Mouse (Mus musculus): ENCODE results near the gene 9130008F23Rik. TPM values are rescaled to one million over a fixed set of nuclear protein-coding genes. Genes with fewer than 3 reads are reported as not detected.

Gene 9130008F23Rik
- polyA plus RNA-seq, 1 experiment from 2014 or later, result 2.5 TPM

DNA sequence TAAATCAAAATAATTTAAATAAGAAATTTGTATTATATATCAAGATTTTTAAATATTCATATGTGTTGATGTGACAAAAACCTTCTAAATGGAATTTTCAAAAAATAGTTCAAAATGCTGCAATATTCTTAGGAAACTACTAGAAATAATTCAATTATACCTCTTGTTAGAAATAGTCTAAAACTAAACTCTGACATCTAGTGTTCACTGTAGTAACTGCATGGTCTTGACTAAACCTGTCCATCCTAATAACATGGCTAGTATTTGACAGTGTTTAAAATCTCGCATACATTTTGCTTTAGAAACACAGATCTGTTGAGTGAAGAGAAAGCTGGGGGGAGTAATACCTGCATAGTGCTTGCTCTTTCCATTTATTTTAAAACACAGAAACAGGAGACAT, 16.5 kb upstream of the 9130008F23Rik start:
- Histone ChIP-seq H3K4me1 (ENCODE audit: control insufficient read depth in 2 of 2, insufficient read depth in 2 of 2, low read length in 2 of 2) (no peaks in the 10 kb centered on the region), H3K27me3 (ENCODE audit: control insufficient read depth, insufficient read depth, low read length) (no peaks in the 10 kb centered on the region), H3K36me3 (ENCODE audit: control insufficient read depth, insufficient read depth, low read length) (no peaks in the 10 kb centered on the region), H3K27ac (replicated peaks in 1 of 2; ENCODE audit: control insufficient read depth in 1 of 2, insufficient read depth in 1 of 2, low read depth in 2 of 2, low read length in 2 of 2) (no peak overlapping the region), H3K9ac (ENCODE audit: low read length) (no peak overlapping the region), H3K9me3 (ENCODE audit: control insufficient read depth, low read length) (no peaks in the 10 kb centered on the region), H3K4me2 (ENCODE audit: low read length) (no peak overlapping the region), H3K4me3 (ENCODE audit: control insufficient read depth in 1 of 2, insufficient read depth in 1 of 2, low read depth in 1 of 2, low read length in 2 of 2) (no peak overlapping the region)
- ATAC-seq (ENCODE audit: insufficient number of reproducible peaks, insufficient read depth, low FRiP score, low read depth), result no peak
- WGBS, result 62% methylated on average over 1 of the region's 1 CpGs

DNA sequence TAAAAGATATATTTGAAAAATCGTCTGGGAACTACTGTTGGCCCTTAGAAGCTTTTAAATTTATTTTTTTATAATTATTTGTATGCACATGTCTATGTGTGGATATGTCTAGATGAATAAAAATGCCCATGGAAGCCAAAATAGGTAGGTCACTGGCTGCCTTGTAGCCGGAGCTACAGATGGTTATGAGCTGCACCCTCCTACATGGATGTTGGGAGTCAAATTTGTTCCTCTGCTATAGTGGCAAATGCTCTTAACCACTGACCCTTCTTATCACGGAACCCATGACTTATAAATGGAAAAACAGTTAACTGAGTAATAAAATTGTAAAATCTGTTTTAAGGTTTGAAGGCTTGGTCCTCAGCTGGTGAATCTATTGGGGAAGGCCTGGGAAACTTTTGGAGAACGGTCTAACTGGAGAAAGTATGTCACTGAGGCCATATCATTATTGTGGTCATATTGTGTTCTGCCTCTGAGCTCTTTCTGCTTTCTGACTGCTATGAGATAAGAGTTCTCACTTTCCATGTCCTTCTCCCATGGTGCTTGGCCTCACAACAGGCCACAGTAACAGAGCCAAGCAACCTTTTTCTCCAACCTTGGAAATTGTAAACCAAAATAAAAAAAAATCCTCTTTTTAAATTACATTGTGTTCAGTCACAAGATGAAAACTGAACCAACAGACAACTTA, 7.6 kb upstream of the 9130008F23Rik start:
- Histone ChIP-seq H3K9me3 (ENCODE audit: control insufficient read depth, low read length) (no peaks in the 10 kb centered on the region), H3K4me2 (ENCODE audit: low read length) (no peak overlapping the region), H3K27me3 (ENCODE audit: control insufficient read depth, insufficient read depth, low read length) (no peaks in the 10 kb centered on the region), H3K9ac (ENCODE audit: low read length) (no peak overlapping the region), H3K36me3 (ENCODE audit: control insufficient read depth, insufficient read depth, low read length) (no peaks in the 10 kb centered on the region), H3K4me1 (ENCODE audit: control insufficient read depth in 2 of 2, insufficient read depth in 2 of 2, low read length in 2 of 2) (no peaks in the 10 kb centered on the region), H3K4me3 (ENCODE audit: control insufficient read depth in 1 of 2, insufficient read depth in 1 of 2, low read depth in 1 of 2, low read length in 2 of 2) (no peak overlapping the region), H3K27ac (replicated peaks in 1 of 2; ENCODE audit: control insufficient read depth in 1 of 2, insufficient read depth in 1 of 2, low read depth in 2 of 2, low read length in 2 of 2) (no peak overlapping the region)
- no peak for ATAC-seq (ENCODE audit: insufficient number of reproducible peaks, insufficient read depth, low FRiP score, low read depth)
- 70% methylated on average over 4 of the region's 4 CpGs for WGBS

DNA sequence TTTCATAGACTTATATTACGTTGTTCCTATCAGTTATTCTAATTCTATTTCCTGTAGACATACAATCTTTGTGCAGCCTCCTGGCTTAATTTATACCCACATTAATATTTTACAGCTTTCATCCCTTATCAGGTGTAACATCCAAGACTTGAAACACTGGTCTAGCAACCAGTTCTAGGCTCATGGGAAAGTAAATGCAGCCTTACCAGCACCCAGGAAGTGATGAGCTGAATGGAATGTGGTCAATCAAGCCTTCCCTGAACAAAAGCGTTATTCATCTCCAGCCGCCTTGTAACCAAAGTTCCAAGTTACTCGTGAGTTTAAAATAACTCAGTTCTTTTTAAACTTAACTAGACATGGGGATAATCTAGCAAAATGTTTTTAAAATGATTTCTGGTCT, 4.8 kb upstream of the 9130008F23Rik start:
- no peak for ATAC-seq (ENCODE audit: insufficient number of reproducible peaks, insufficient read depth, low FRiP score, low read depth)
- Histone ChIP-seq H3K27ac (replicated peaks in 1 of 2; ENCODE audit: control insufficient read depth in 1 of 2, insufficient read depth in 1 of 2, low read depth in 2 of 2, low read length in 2 of 2) (no peak overlapping the region), H3K9ac (ENCODE audit: low read length) (no peak overlapping the region), H3K4me3 (ENCODE audit: control insufficient read depth in 1 of 2, insufficient read depth in 1 of 2, low read depth in 1 of 2, low read length in 2 of 2) (no peak overlapping the region), H3K27me3 (ENCODE audit: control insufficient read depth, insufficient read depth, low read length) (no peaks in the 10 kb centered on the region), H3K4me2 (ENCODE audit: low read length) (no peak overlapping the region), H3K9me3 (ENCODE audit: control insufficient read depth, low read length) (no peaks in the 10 kb centered on the region), H3K36me3 (ENCODE audit: control insufficient read depth, insufficient read depth, low read length) (no peaks in the 10 kb centered on the region), H3K4me1 (ENCODE audit: control insufficient read depth in 2 of 2, insufficient read depth in 2 of 2, low read length in 2 of 2) (no peaks in the 10 kb centered on the region)
- 81% methylated on average over 4 of the region's 4 CpGs for WGBS

DNA sequence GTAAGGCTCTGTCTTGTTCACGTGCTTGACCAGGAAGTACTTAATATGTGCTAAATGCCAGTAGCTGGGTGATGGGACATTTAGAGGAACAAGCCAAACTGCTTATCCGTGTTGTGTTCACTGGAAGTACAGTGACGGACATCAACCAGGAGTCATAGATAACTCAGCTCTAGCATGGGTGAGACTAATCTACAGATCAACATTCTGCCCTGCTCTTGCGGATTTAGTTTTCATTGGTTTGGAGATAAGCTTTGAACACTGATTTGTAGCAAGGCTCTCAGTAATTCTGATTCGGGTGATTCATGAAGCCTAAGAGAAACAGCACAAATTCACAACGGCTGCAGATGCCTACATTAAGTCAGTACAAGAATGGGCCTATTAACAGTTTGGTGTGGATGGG, 1.8 kb upstream of the 9130008F23Rik start:
- 73% methylated on average over 6 of the region's 6 CpGs for WGBS
- H3K27me3 ChIP-seq (ENCODE audit: control insufficient read depth, insufficient read depth, low read length), result no peaks in the 10 kb centered on the region
- no peak overlapping the region for H3K4me3 ChIP-seq (ENCODE audit: control insufficient read depth in 1 of 2, insufficient read depth in 1 of 2, low read depth in 1 of 2, low read length in 2 of 2)
- no peaks in the 10 kb centered on the region for H3K9me3 ChIP-seq (ENCODE audit: control insufficient read depth, low read length)
- no peak for ATAC-seq (ENCODE audit: insufficient number of reproducible peaks, insufficient read depth, low FRiP score, low read depth)
- H3K4me2 ChIP-seq (ENCODE audit: low read length), result no peak overlapping the region
- no peaks in the 10 kb centered on the region for H3K36me3 ChIP-seq (ENCODE audit: control insufficient read depth, insufficient read depth, low read length)
- H3K4me1 ChIP-seq (ENCODE audit: control insufficient read depth in 2 of 2, insufficient read depth in 2 of 2, low read length in 2 of 2), result peaks cover 0 to 11% of the 10 kb centered on the region in 2 experiments; a peak in 2 of 4 replicates
- H3K27ac ChIP-seq (replicated peaks in 1 of 2; ENCODE audit: control insufficient read depth in 1 of 2, insufficient read depth in 1 of 2, low read depth in 2 of 2, low read length in 2 of 2), result no peak overlapping the region
- no peak overlapping the region for H3K9ac ChIP-seq (ENCODE audit: low read length)

DNA sequence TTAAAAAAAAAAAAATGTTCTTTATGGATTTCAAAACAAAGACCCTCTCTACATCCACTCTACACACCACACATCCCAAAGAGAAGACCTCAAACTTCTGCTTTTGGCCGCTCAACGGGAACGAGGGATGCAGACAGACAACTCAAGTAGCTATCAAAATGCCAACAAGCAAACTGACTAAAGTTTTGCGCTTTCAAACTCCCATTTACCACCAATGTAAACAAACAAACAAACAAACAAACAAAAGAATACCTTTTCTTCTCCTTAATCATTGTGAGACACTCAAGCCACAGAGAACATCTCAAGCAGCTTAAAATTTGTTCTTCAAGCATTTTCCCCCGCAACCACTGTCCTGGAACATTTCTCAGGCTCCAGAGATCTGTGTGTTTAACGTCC, 833 bp downstream of the 9130008F23Rik start:
- ATAC-seq (ENCODE audit: insufficient number of reproducible peaks, insufficient read depth, low FRiP score, low read depth), result no peak
- peak overlapping the region; percentile 81 to 84; a peak in 3 of 4 replicates for H3K27ac ChIP-seq (replicated peaks in 1 of 2; ENCODE audit: control insufficient read depth in 1 of 2, insufficient read depth in 1 of 2, low read depth in 2 of 2, low read length in 2 of 2)
- H3K4me2 ChIP-seq (ENCODE audit: low read length), result peak overlapping the region; percentile 77
- no peaks in the 10 kb centered on the region for H3K36me3 ChIP-seq (ENCODE audit: control insufficient read depth, insufficient read depth, low read length)
- H3K9me3 ChIP-seq (ENCODE audit: control insufficient read depth, low read length), result no peaks in the 10 kb centered on the region
- H3K4me3 ChIP-seq (ENCODE audit: control insufficient read depth in 1 of 2, insufficient read depth in 1 of 2, low read depth in 1 of 2, low read length in 2 of 2), result peak overlapping the region; percentile 63 to 77
- H3K9ac ChIP-seq (ENCODE audit: low read length), result peak overlapping the region; percentile 85
- WGBS, result 3% methylated on average over 6 of the region's 6 CpGs
- no peaks in the 10 kb centered on the region for H3K27me3 ChIP-seq (ENCODE audit: control insufficient read depth, insufficient read depth, low read length)
- H3K4me1 ChIP-seq (ENCODE audit: control insufficient read depth in 2 of 2, insufficient read depth in 2 of 2, low read length in 2 of 2), result peaks cover 0 to 14% of the 10 kb centered on the region in 2 experiments; a peak in 2 of 4 replicates

DNA sequence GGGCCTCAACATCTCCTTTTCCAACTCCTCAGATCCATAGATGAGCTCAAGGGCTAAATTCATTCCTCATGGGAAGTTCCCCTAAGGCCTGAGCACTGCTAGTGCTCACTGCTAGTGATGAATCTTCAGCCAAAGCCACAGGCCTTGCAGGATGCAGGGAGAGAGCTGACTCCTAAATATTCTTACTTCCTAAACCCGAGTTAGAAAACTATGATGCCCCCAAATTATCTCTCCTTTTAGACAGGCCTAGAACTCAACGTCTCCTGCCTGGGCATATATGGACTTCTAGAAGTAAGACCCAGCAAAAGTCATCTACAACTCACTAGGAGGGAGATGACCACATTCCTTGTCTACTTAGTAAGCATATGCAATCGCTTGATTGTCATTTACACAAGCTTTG, 2.6 kb downstream of the 9130008F23Rik start:
- Histone ChIP-seq H3K36me3 (ENCODE audit: control insufficient read depth, insufficient read depth, low read length) (no peaks in the 10 kb centered on the region), H3K4me3 (ENCODE audit: control insufficient read depth in 1 of 2, insufficient read depth in 1 of 2, low read depth in 1 of 2, low read length in 2 of 2) (peak overlapping the region; percentile 4 to 77; a peak in 3 of 4 replicates), H3K9ac (ENCODE audit: low read length) (peak overlapping the region; percentile 10; the same call in 1 of the 2 replicates), H3K4me2 (ENCODE audit: low read length) (peak overlapping the region; percentile 77), H3K9me3 (ENCODE audit: control insufficient read depth, low read length) (no peaks in the 10 kb centered on the region), H3K27me3 (ENCODE audit: control insufficient read depth, insufficient read depth, low read length) (no peaks in the 10 kb centered on the region), H3K27ac (replicated peaks in 1 of 2; ENCODE audit: control insufficient read depth in 1 of 2, insufficient read depth in 1 of 2, low read depth in 2 of 2, low read length in 2 of 2) (no peak overlapping the region), H3K4me1 (ENCODE audit: control insufficient read depth in 2 of 2, insufficient read depth in 2 of 2, low read length in 2 of 2) (peaks cover 0 to 14% of the 10 kb centered on the region in 2 experiments; a peak in 2 of 4 replicates)
- 24% methylated on average over 3 of the region's 3 CpGs for WGBS
- no peak for ATAC-seq (ENCODE audit: insufficient number of reproducible peaks, insufficient read depth, low FRiP score, low read depth)

DNA sequence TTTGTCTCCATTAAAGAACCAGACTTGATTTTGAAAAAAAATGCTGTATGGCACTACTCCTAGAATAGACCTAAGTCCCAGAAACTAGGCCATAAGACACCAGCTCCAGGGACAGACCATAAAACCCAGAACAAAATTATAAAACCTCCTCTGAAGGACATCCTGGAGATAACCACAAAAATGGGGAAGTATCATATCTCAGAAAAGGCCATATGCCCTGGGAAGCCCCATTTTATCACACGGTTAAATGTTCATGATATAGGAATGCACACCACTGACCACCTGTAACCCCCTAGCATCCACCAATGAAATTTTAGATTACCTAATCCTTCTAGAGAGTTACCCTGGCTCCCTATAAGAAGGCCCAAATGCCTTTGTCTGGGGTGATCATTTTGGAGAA, 4.8 kb downstream of the 9130008F23Rik start:
- H3K9me3 ChIP-seq (ENCODE audit: control insufficient read depth, low read length), result no peaks in the 10 kb centered on the region
- H3K4me3 ChIP-seq (ENCODE audit: control insufficient read depth in 1 of 2, insufficient read depth in 1 of 2, low read depth in 1 of 2, low read length in 2 of 2), result no peak overlapping the region
- H3K9ac ChIP-seq (ENCODE audit: low read length), result no peak overlapping the region
- H3K27me3 ChIP-seq (ENCODE audit: control insufficient read depth, insufficient read depth, low read length), result no peaks in the 10 kb centered on the region
- no peak overlapping the region for H3K4me2 ChIP-seq (ENCODE audit: low read length)
- 79% methylated on average over 1 of the region's 1 CpGs for WGBS
- H3K27ac ChIP-seq (replicated peaks in 1 of 2; ENCODE audit: control insufficient read depth in 1 of 2, insufficient read depth in 1 of 2, low read depth in 2 of 2, low read length in 2 of 2), result no peak overlapping the region
- peaks cover 0 to 14% of the 10 kb centered on the region in 2 experiments; a peak in 2 of 4 replicates for H3K4me1 ChIP-seq (ENCODE audit: control insufficient read depth in 2 of 2, insufficient read depth in 2 of 2, low read length in 2 of 2)
- no peak for ATAC-seq (ENCODE audit: insufficient number of reproducible peaks, insufficient read depth, low FRiP score, low read depth)
- H3K36me3 ChIP-seq (ENCODE audit: control insufficient read depth, insufficient read depth, low read length), result no peaks in the 10 kb centered on the region

DNA sequence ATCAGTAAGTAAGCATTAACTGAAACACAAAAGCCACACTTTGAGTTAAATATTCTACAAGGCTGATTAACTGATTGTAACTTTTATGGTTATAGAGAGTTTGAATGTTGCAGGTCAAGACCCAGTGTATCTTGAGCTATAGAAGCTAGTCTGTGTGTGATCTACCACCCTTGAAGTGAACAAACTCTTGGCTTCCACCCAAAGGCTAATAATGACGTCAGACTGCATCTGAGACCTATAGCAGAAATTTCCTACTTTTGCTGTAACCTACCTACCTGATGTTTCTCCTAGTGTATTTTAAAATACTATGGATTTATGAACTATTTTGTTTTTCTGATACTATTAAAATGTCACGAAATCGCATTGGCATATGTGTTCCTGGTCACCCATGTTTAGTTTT, 5.7 kb downstream of the 9130008F23Rik start:
- no peak for ATAC-seq (ENCODE audit: insufficient number of reproducible peaks, insufficient read depth, low FRiP score, low read depth)
- H3K9ac ChIP-seq (ENCODE audit: low read length), result no peak overlapping the region
- no peaks in the 10 kb centered on the region for H3K36me3 ChIP-seq (ENCODE audit: control insufficient read depth, insufficient read depth, low read length)
- no peak overlapping the region for H3K4me3 ChIP-seq (ENCODE audit: control insufficient read depth in 1 of 2, insufficient read depth in 1 of 2, low read depth in 1 of 2, low read length in 2 of 2)
- H3K4me2 ChIP-seq (ENCODE audit: low read length), result no peak overlapping the region
- no peak overlapping the region for H3K27ac ChIP-seq (replicated peaks in 1 of 2; ENCODE audit: control insufficient read depth in 1 of 2, insufficient read depth in 1 of 2, low read depth in 2 of 2, low read length in 2 of 2)
- H3K4me1 ChIP-seq (ENCODE audit: control insufficient read depth in 2 of 2, insufficient read depth in 2 of 2, low read length in 2 of 2), result peaks cover 0 to 14% of the 10 kb centered on the region in 2 experiments; a peak in 2 of 4 replicates
- 76% methylated on average over 3 of the region's 3 CpGs for WGBS
- no peaks in the 10 kb centered on the region for H3K9me3 ChIP-seq (ENCODE audit: control insufficient read depth, low read length)
- H3K27me3 ChIP-seq (ENCODE audit: control insufficient read depth, insufficient read depth, low read length), result no peaks in the 10 kb centered on the region

Data from heart, embryonic 14.5 days (tissue).